Mouse (Mus musculus): ENCODE measurements at regions not wholly inside any gene's neighbourhood (a gene's known extent, or its start where the extent isn't known, plus 50 kb on each side); places are given as distances from the start of the nearest gene placed in this dataset.
A peak's percentile ranks its signal among the peaks of the same experiment; 100 is the strongest.

DNA sequence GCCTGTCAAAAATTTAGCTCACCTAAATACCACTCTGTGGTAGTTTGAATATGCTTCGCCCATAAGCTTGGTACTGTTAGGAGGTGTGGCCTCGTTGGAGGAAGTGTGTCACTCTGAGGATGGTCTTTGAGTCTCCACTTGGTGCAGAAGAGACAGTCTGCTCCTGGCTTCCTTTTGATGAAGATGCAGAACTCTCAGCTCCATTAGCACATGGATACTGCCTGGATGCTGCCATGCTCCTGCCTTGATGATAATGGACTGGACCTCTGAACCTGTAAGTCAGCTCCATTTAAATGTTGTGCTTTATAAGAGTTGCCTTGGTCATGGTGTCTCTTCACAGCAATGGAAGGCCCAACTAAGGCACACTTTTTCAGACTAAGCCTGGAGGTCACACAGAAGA is 56.9 kb upstream of the Pik3r1 start:
- H3K4me2 ChIP-seq (replicated peaks; ENCODE audit: low read depth, low read length): no peak overlapping the region
- H3K4me3 ChIP-seq (ENCODE audit: low read depth, low read length): no peak overlapping the region
- H3K27me3 ChIP-seq (replicated peaks; ENCODE audit: insufficient read depth, low read length): no peaks in the 10 kb centered on the region
- H3K9me3 ChIP-seq (ENCODE audit: low read length): no peaks in the 10 kb centered on the region
- no peaks in the 10 kb centered on the region for H3K36me3 ChIP-seq (ENCODE audit: insufficient read depth, low read length)
- H3K9ac ChIP-seq (replicated peaks; ENCODE audit: low read depth): no peak overlapping the region
- no peak for DNase-seq (ENCODE audit: low spot score)
- ATAC-seq: no peak
- TF ChIP-seq EP300 (IDR thresholded peaks at IDR 0.05) (no peak), CTCF (IDR thresholded peaks at IDR 0.05) (no peak)
- 88% methylated on average over 2 of the region's 2 CpGs for WGBS
- H3K27ac ChIP-seq (ENCODE audit: low read length): no peak overlapping the region
- no peaks in the 10 kb centered on the region for H3K4me1 ChIP-seq (ENCODE audit: insufficient read depth, low read depth, low read length)

- Histone ChIP-seq H3K4me2 (replicated peaks; ENCODE audit: low read depth, low read length) (no peak overlapping the region), H3K4me1 (ENCODE audit: insufficient read depth, low read depth, low read length) (no peaks in the 10 kb centered on the region; the same call in 1 of the 2 replicates), H3K4me3 (ENCODE audit: low read depth, low read length) (no peak overlapping the region), H3K36me3 (ENCODE audit: insufficient read depth, low read length) (no peaks in the 10 kb centered on the region), H3K27ac (ENCODE audit: low read length) (no peak overlapping the region), H3K9ac (replicated peaks; ENCODE audit: low read depth) (no peak overlapping the region), H3K9me3 (ENCODE audit: low read length) (no peaks in the 10 kb centered on the region), H3K27me3 (replicated peaks; ENCODE audit: insufficient read depth, low read length) (no peaks in the 10 kb centered on the region)
- DNase-seq (ENCODE audit: low spot score): no peak
- ATAC-seq: no peak
- 69% methylated on average over 7 of the region's 7 CpGs for WGBS
- TF ChIP-seq EP300 (IDR thresholded peaks at IDR 0.05) (no peak), CTCF (IDR thresholded peaks at IDR 0.05) (no peak)
Measured at GRCm38 (mm10) chr13:101831872-101832629, 64.0 kb upstream of the Pik3r1 start.

GRCm38 (mm10) chr13:101834546-101834945 is 66.5 kb upstream of the Pik3r1 start:
- H3K4me1 ChIP-seq (ENCODE audit: insufficient read depth, low read depth, low read length): no peaks in the 10 kb centered on the region; the same call in 1 of the 2 replicates
- H3K9me3 ChIP-seq (ENCODE audit: low read length): no peaks in the 10 kb centered on the region
- H3K9ac ChIP-seq (replicated peaks; ENCODE audit: low read depth): no peak overlapping the region
- no peak overlapping the region for H3K4me3 ChIP-seq (ENCODE audit: low read depth, low read length)
- no peak overlapping the region for H3K4me2 ChIP-seq (replicated peaks; ENCODE audit: low read depth, low read length)
- no peaks in the 10 kb centered on the region for H3K36me3 ChIP-seq (ENCODE audit: insufficient read depth, low read length)
- H3K27ac ChIP-seq (ENCODE audit: low read length): no peak overlapping the region
- TF ChIP-seq CTCF (IDR thresholded peaks at IDR 0.05) (no peak), EP300 (IDR thresholded peaks at IDR 0.05) (no peak)
- DNase-seq (ENCODE audit: low spot score): peak; percentile 13
- WGBS: 68% methylated on average over 4 of the region's 4 CpGs
- no peak for ATAC-seq
- H3K27me3 ChIP-seq (replicated peaks; ENCODE audit: insufficient read depth, low read length): no peaks in the 10 kb centered on the region

GRCm38 (mm10) chr13:101836992-101837391 is 69.0 kb upstream of the Pik3r1 start:
- H3K4me2 ChIP-seq (replicated peaks; ENCODE audit: low read depth, low read length): no peak overlapping the region
- no peak overlapping the region for H3K4me3 ChIP-seq (ENCODE audit: low read depth, low read length)
- WGBS: 78% methylated on average over 1 of the region's 1 CpGs
- ATAC-seq: no peak
- no peaks in the 10 kb centered on the region for H3K27me3 ChIP-seq (replicated peaks; ENCODE audit: insufficient read depth, low read length)
- no peaks in the 10 kb centered on the region for H3K36me3 ChIP-seq (ENCODE audit: insufficient read depth, low read length)
- H3K27ac ChIP-seq (ENCODE audit: low read length): no peak overlapping the region
- H3K9ac ChIP-seq (replicated peaks; ENCODE audit: low read depth): no peak overlapping the region
- H3K9me3 ChIP-seq (ENCODE audit: low read length): no peaks in the 10 kb centered on the region
- TF ChIP-seq CTCF (IDR thresholded peaks at IDR 0.05): no peak
- no peak for TF ChIP-seq EP300 (IDR thresholded peaks at IDR 0.05)
- no peak for DNase-seq (ENCODE audit: low spot score)
- no peaks in the 10 kb centered on the region for H3K4me1 ChIP-seq (ENCODE audit: insufficient read depth, low read depth, low read length)

GRCm38 (mm10) chr13:101844461-101845440 is 76.7 kb upstream of the Pik3r1 start:
- TF ChIP-seq CTCF (IDR thresholded peaks at IDR 0.05) (no peak), EP300 (IDR thresholded peaks at IDR 0.05) (no peak)
- H3K4me1 ChIP-seq (ENCODE audit: insufficient read depth, low read depth, low read length): peaks cover 13% of the 10 kb centered on the region; the same call in 1 of the 2 replicates
- ATAC-seq: no peak
- DNase-seq (ENCODE audit: low spot score): peak; percentile 32
- 39% methylated on average over 7 of the region's 7 CpGs for whole genome bisulfite sequencing
- no peaks in the 10 kb centered on the region for H3K9me3 ChIP-seq (ENCODE audit: low read length)
- H3K27me3 ChIP-seq (replicated peaks; ENCODE audit: insufficient read depth, low read length): no peaks in the 10 kb centered on the region
- no peak overlapping the region for H3K4me2 ChIP-seq (replicated peaks; ENCODE audit: low read depth, low read length)
- no peak overlapping the region for H3K4me3 ChIP-seq (ENCODE audit: low read depth, low read length)
- H3K27ac ChIP-seq (ENCODE audit: low read length): no peak overlapping the region
- H3K9ac ChIP-seq (replicated peaks; ENCODE audit: low read depth): no peak overlapping the region
- no peaks in the 10 kb centered on the region for H3K36me3 ChIP-seq (ENCODE audit: insufficient read depth, low read length)

GRCm38 (mm10) chr13:101846016-101846415 is 78.0 kb upstream of the Pik3r1 start:
- DNase-seq (ENCODE audit: low spot score): peak; percentile 78
- ATAC-seq: peak; percentile 81
- H3K4me1 ChIP-seq (ENCODE audit: insufficient read depth, low read depth, low read length): peaks cover 13% of the 10 kb centered on the region; the same call in 1 of the 2 replicates
- TF ChIP-seq EP300 (IDR thresholded peaks at IDR 0.05) (peak; percentile 61), CTCF (IDR thresholded peaks at IDR 0.05) (no peak)
- H3K4me2 ChIP-seq (replicated peaks; ENCODE audit: low read depth, low read length): no peak overlapping the region
- no peak overlapping the region for H3K27ac ChIP-seq (ENCODE audit: low read length)
- H3K27me3 ChIP-seq (replicated peaks; ENCODE audit: insufficient read depth, low read length): no peaks in the 10 kb centered on the region
- H3K36me3 ChIP-seq (ENCODE audit: insufficient read depth, low read length): no peaks in the 10 kb centered on the region
- whole genome bisulfite sequencing: 42% methylated on average over 3 of the region's 3 CpGs
- no peak overlapping the region for H3K9ac ChIP-seq (replicated peaks; ENCODE audit: low read depth)
- H3K4me3 ChIP-seq (ENCODE audit: low read depth, low read length): no peak overlapping the region
- no peaks in the 10 kb centered on the region for H3K9me3 ChIP-seq (ENCODE audit: low read length)
